ENCODE assay signal across 8 mouse cellular contexts in the genomic region with DNA sequence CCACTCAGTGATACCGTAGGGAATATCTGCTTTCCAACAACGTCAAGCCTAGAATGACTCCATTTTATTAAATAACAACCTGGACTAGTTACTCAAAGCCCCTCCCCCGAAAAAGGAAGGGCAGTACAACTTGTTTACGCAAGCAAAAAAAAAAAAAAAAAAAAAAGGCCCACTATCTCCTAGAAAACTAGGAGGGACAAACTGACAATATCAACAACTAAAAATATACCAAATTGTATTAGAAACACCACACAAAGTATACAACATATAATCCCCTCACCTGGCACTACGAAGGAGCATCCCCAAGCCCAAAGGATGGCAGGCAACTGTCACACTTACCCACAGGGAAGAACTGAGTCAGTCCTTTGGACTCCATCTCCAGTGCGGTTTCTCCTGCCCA. TPM values are rescaled to one million over a fixed set of nuclear protein-coding genes. Genes with fewer than 3 reads are reported as not detected.
A peak's percentile ranks its signal among the peaks of the same experiment; 100 is the strongest.
DNase-seq lines count a peak whose midpoint lies in the region; ATAC-seq and TF ChIP-seq lines count a peak whose summit lies in the region.

No protein-coding gene starts in this region.

- no peak for ATAC-seq in hindbrain, postnatal 0 days

- H3K27ac ChIP-seq in brown adipose tissue, adult 24 weeks (replicated peaks; ENCODE audit: low read depth, low read length): no peak overlapping the region
- no peak overlapping the region for H3K27ac ChIP-seq in hindbrain, postnatal 0 days

- TF ChIP-seq CTCF in hindbrain, postnatal 0 days (IDR thresholded peaks at IDR 0.05; ENCODE audit: low read depth): no peak

- H3K27me3 ChIP-seq in hindbrain, postnatal 0 days (ENCODE audit: insufficient read depth, low read length): no peaks in the 10 kb centered on the region
- H3K27me3 ChIP-seq in myocyte (ENCODE audit: control insufficient read depth, insufficient read depth, insufficient read length): no peaks in the 10 kb centered on the region

- H3K4me1 ChIP-seq in brown adipose tissue, adult 24 weeks (ENCODE audit: control insufficient read depth, insufficient read depth, insufficient read length, low read length): peaks cover 2% of the 10 kb centered on the region; the same call in 1 of the 2 replicates
- peaks cover 16% of the 10 kb centered on the region for H3K4me1 ChIP-seq in hindbrain, postnatal 0 days (ENCODE audit: insufficient read depth, low read length)

- H3K4me3 ChIP-seq in brown adipose tissue, adult 24 weeks (ENCODE audit: insufficient read depth, low read depth, low read length): peak overlapping the region; percentile 75
- peak overlapping the region; percentile 73 for H3K4me3 ChIP-seq in hindbrain, postnatal 0 days (ENCODE audit: low read length)
- H3K4me3 ChIP-seq in myocyte: peak overlapping the region; percentile 61

- 65% methylated on average over 6 of the region's 6 CpGs for WGBS in hindbrain, postnatal 0 days

- H3K9ac ChIP-seq in hindbrain, postnatal 0 days (replicated peaks; ENCODE audit: low read length): peak overlapping the region; percentile 89

- no peaks in the 10 kb centered on the region for H3K9me3 ChIP-seq in hindbrain, postnatal 0 days (ENCODE audit: low read length)

- H3K36me3 ChIP-seq in hindbrain, postnatal 0 days (ENCODE audit: insufficient read depth, low read length): no peaks in the 10 kb centered on the region; the same call in 1 of the 2 replicates
- H3K36me3 ChIP-seq in myocyte (ENCODE audit: control insufficient read depth, insufficient read depth): peaks cover 6% of the 10 kb centered on the region

- no peak for TF ChIP-seq POLR2A in myocyte (IDR thresholded peaks at IDR 0.05; ENCODE audit: insufficient read length, low read depth)

- DNase-seq in kidney, postnatal 36 days: peak; percentile 16 to 37
- no peak for DNase-seq in kidney, adult 11 months
- DNase-seq in hindbrain, postnatal 0 days (ENCODE audit: low spot score): no peak
- no peak for DNase-seq in cerebellum, adult 8-10 months
- no peak for DNase-seq in gastrocnemius, postnatal 4 days (ENCODE audit: low spot score in 2 of 2)
- DNase-seq in adrenal gland, adult 8-10 months: no peak

- H3K4me2 ChIP-seq in hindbrain, postnatal 0 days (ENCODE audit: low read depth, low read length): peak overlapping the region; percentile 71
- peak overlapping the region; percentile 85 for H3K4me2 ChIP-seq in myocyte (ENCODE audit: low read depth)

- peak overlapping the region; percentile 97 for H3ac ChIP-seq in myocyte (ENCODE audit: control insufficient read depth, insufficient read length)

- H3K79me2 ChIP-seq in myocyte (ENCODE audit: control insufficient read depth, insufficient read depth): peaks cover 57% of the 10 kb centered on the region

TF ChIP-seq in myocyte, 11 proteins besides CTCF, POLR2A, EP300 and RAD21:
- TF ChIP-seq SRF (IDR thresholded peaks at IDR 0.05; ENCODE audit: control insufficient read depth, insufficient read length, low read depth): no peak
- no peak for TF ChIP-seq POLR2AphosphoS2 (IDR thresholded peaks at IDR 0.05; ENCODE audit: insufficient read length, low read depth)
- TF ChIP-seq REST (IDR thresholded peaks at IDR 0.05; ENCODE audit: insufficient read depth, insufficient read length): no peak
- TF ChIP-seq TCF12 (IDR thresholded peaks at IDR 0.05; ENCODE audit: insufficient read depth, poor library complexity, severe bottlenecking): no peak
- no peak for TF ChIP-seq MYOD1 (IDR thresholded peaks at IDR 0.05; ENCODE audit: control insufficient read depth in 1 of 3, insufficient read length in 2 of 3, low read depth in 2 of 3)
- TF ChIP-seq E2F4 (IDR thresholded peaks at IDR 0.05; ENCODE audit: insufficient read depth): no peak
- TF ChIP-seq MAX (IDR thresholded peaks at IDR 0.05; ENCODE audit: low read depth): no peak
- TF ChIP-seq MYOG (IDR thresholded peaks at IDR 0.05; ENCODE audit: control insufficient read depth in 1 of 3, insufficient read depth in 1 of 3, insufficient read length in 2 of 3, low read depth in 2 of 3): no peak
- TF ChIP-seq CEBPB (IDR thresholded peaks at IDR 0.05; ENCODE audit: insufficient read depth, poor library complexity, severe bottlenecking): no peak
- TF ChIP-seq TCF3 (IDR thresholded peaks at IDR 0.05; ENCODE audit: insufficient read length, low read depth): no peak
TF ChIP-seq in myocyte: peak in this region for 0.

RNA-seq across cellular contexts. Expression of a gene that starts 1.1 kb away (rescaled TPM):
- polyA plus RNA-seq in brown adipose tissue, adult 24 weeks (2012; ENCODE audit: insufficient read depth, insufficient read length, missing spikeins): 6.1 and 11.0 TPM in 2 replicates
- 29.2 and 34.0 TPM in 2 replicates for total RNA-seq in hindbrain, postnatal 0 days (2014; rRNA removed)
- 42.1 and 44.4 TPM in 2 replicates for polyA plus RNA-seq in hindbrain, postnatal 0 days (2015; fragmentation: Nextera tagmentation; extraction: Ambion mirVana)
- polyA plus RNA-seq in myocyte (2012; fragmentation: generic; extraction: Trizol): 1.7 TPM
- total RNA-seq in gastrocnemius, postnatal 4 days (2021): 10 to 100 TPM; 42.7 to 43.1 TPM
- total RNA-seq in adrenal gland, adult 8-10 months (2022): 10 to 100 TPM; 42.0 to 67.7 (median 61.5) TPM

RNA-seq across cellular contexts. Expression of a gene that starts 22.8 kb away (rescaled TPM):
- not detected in 2 replicates for polyA plus RNA-seq in brown adipose tissue, adult 24 weeks (2012; ENCODE audit: insufficient read depth, insufficient read length, missing spikeins)
- total RNA-seq in hindbrain, postnatal 0 days (2014; rRNA removed): 13.1 and 15.7 TPM in 2 replicates
- polyA plus RNA-seq in hindbrain, postnatal 0 days (2015; fragmentation: Nextera tagmentation; extraction: Ambion mirVana): 19.8 and 19.9 TPM in 2 replicates
- polyA plus RNA-seq in myocyte (2012; fragmentation: generic; extraction: Trizol): 0.02 TPM
- 1 to 10 TPM in 1 of 2 experiments, under 1 TPM in 1; 0.73 to 1.2 TPM for total RNA-seq in gastrocnemius, postnatal 4 days (2021)
- total RNA-seq in adrenal gland, adult 8-10 months (2022): 1 to 10 TPM in 2 of 4 experiments, under 1 TPM in 2; 0.73 to 1.3 (median 1.00) TPM

RNA-seq across cellular contexts. Expression of a gene that starts 43.1 kb away (rescaled TPM):
- 3.2 and 3.4 TPM in 2 replicates for polyA plus RNA-seq in brown adipose tissue, adult 24 weeks (2012; ENCODE audit: insufficient read depth, insufficient read length, missing spikeins)
- 12.2 and 15.3 TPM in 2 replicates for total RNA-seq in hindbrain, postnatal 0 days (2014; rRNA removed)
- 12.4 and 14.8 TPM in 2 replicates for polyA plus RNA-seq in hindbrain, postnatal 0 days (2015; fragmentation: Nextera tagmentation; extraction: Ambion mirVana)
- 1.4 TPM for polyA plus RNA-seq in myocyte (2012; fragmentation: generic; extraction: Trizol)
- total RNA-seq in gastrocnemius, postnatal 4 days (2021): 10 to 100 TPM in 1 of 2 experiments, 1 to 10 TPM in 1; 8.7 to 10.7 TPM
- 10 to 100 TPM; 11.2 to 18.2 (median 14.1) TPM for total RNA-seq in adrenal gland, adult 8-10 months (2022)

Comparison
In these comparisons a context has a peak if more than half of its experiments do, and no peak if none do; other contexts are left out.
1. DNase-seq: peak in kidney, postnatal 36 days (2 of 2); none in kidney, adult 11 months (single experiment), hindbrain, postnatal 0 days (single experiment), cerebellum, adult 8-10 months (single experiment), gastrocnemius, postnatal 4 days (0 of 2) and adrenal gland, adult 8-10 months (single experiment).
2. Peak in every context shown above with its lines, with median percentiles within 50 percentile points of each other: H3K4me3 ChIP-seq.